Mouse (Mus musculus): ENCODE measurements around the gene Psmc3. TPM values are rescaled to one million over a fixed set of nuclear protein-coding genes. Genes with fewer than 3 reads are reported as not detected.

The Psmc3 gene
- polyA plus RNA-seq, 1 experiment from 2014 or later = 288 TPM

GRCm38 (mm10) chr2:91082844-91083243 is 29.0 kb downstream of the Psmc3 start:
- no peak overlapping the region for H3K27ac ChIP-seq (replicated peaks)
- H3K4me3 ChIP-seq (replicated peaks) = no peak overlapping the region
- peaks cover 12% of the 10 kb centered on the region for H3K4me1 ChIP-seq
- 60% methylated on average over 11 of the region's 11 CpGs for WGBS
- no peak overlapping the region for H3K4me2 ChIP-seq (replicated peaks)
- H3K9ac ChIP-seq = no peak overlapping the region
- H3K9me3 ChIP-seq (replicated peaks) = no peaks in the 10 kb centered on the region
- ATAC-seq (ENCODE audit: insufficient number of reproducible peaks, low FRiP score, low TSS enrichment, low read depth) = no peak
- no peaks in the 10 kb centered on the region for H3K36me3 ChIP-seq
- no peaks in the 10 kb centered on the region for H3K27me3 ChIP-seq

- Histone ChIP-seq H3K4me1 (peaks cover 6% of the 10 kb centered on the region), H3K4me3 (replicated peaks) (no peak overlapping the region), H3K9me3 (replicated peaks) (no peaks in the 10 kb centered on the region), H3K27ac (replicated peaks) (no peak overlapping the region), H3K36me3 (no peaks in the 10 kb centered on the region), H3K9ac (no peak overlapping the region), H3K27me3 (no peaks in the 10 kb centered on the region), H3K4me2 (replicated peaks) (no peak overlapping the region)
- 60% methylated on average over 1 of the region's 1 CpGs for WGBS
- no peak for ATAC-seq (ENCODE audit: insufficient number of reproducible peaks, low FRiP score, low TSS enrichment, low read depth)
These were observed 29.6 kb downstream of the Psmc3 start for GRCm38 (mm10) chr2:91083366-91083940.

GRCm38 (mm10) chr2:91084179-91084820 is 30.5 kb downstream of the Psmc3 start:
- Histone ChIP-seq H3K4me1 (no peaks in the 10 kb centered on the region), H3K4me3 (replicated peaks) (no peak overlapping the region), H3K9me3 (replicated peaks) (no peaks in the 10 kb centered on the region), H3K4me2 (replicated peaks) (no peak overlapping the region), H3K9ac (no peak overlapping the region), H3K27me3 (no peaks in the 10 kb centered on the region), H3K36me3 (no peaks in the 10 kb centered on the region), H3K27ac (replicated peaks) (no peak overlapping the region)
- WGBS = 78% methylated on average over 15 of the region's 15 CpGs
- ATAC-seq (ENCODE audit: insufficient number of reproducible peaks, low FRiP score, low TSS enrichment, low read depth) = no peak

- no peak overlapping the region for H3K4me2 ChIP-seq (replicated peaks)
- H3K27me3 ChIP-seq = no peaks in the 10 kb centered on the region
- no peak overlapping the region for H3K4me3 ChIP-seq (replicated peaks)
- 87% methylated on average over 14 of the region's 14 CpGs for WGBS
- no peak overlapping the region for H3K27ac ChIP-seq (replicated peaks)
- no peak for ATAC-seq (ENCODE audit: insufficient number of reproducible peaks, low FRiP score, low TSS enrichment, low read depth)
- H3K9ac ChIP-seq = no peak overlapping the region
- no peaks in the 10 kb centered on the region for H3K36me3 ChIP-seq
- H3K4me1 ChIP-seq = no peaks in the 10 kb centered on the region
- no peaks in the 10 kb centered on the region for H3K9me3 ChIP-seq (replicated peaks)
These were observed 31.9 kb downstream of the Psmc3 start for GRCm38 (mm10) chr2:91085494-91086391.

- no peaks in the 10 kb centered on the region for H3K9me3 ChIP-seq (replicated peaks)
- H3K27me3 ChIP-seq = no peaks in the 10 kb centered on the region
- H3K4me1 ChIP-seq = no peaks in the 10 kb centered on the region
- no peak overlapping the region for H3K4me3 ChIP-seq (replicated peaks)
- WGBS = 65% methylated on average over 9 of the region's 9 CpGs
- no peak overlapping the region for H3K27ac ChIP-seq (replicated peaks)
- H3K36me3 ChIP-seq = no peaks in the 10 kb centered on the region
- ATAC-seq (ENCODE audit: insufficient number of reproducible peaks, low FRiP score, low TSS enrichment, low read depth) = no peak
- no peak overlapping the region for H3K9ac ChIP-seq
- no peak overlapping the region for H3K4me2 ChIP-seq (replicated peaks)
These were observed 32.8 kb downstream of the Psmc3 start for GRCm38 (mm10) chr2:91086392-91087237.

GRCm38 (mm10) chr2:91087453-91087852 is 33.6 kb downstream of the Psmc3 start:
- ATAC-seq (ENCODE audit: insufficient number of reproducible peaks, low FRiP score, low TSS enrichment, low read depth) = no peak
- Histone ChIP-seq H3K9me3 (replicated peaks) (no peaks in the 10 kb centered on the region), H3K27me3 (no peaks in the 10 kb centered on the region), H3K9ac (no peak overlapping the region), H3K4me1 (no peaks in the 10 kb centered on the region), H3K4me3 (replicated peaks) (no peak overlapping the region), H3K36me3 (no peaks in the 10 kb centered on the region), H3K27ac (replicated peaks) (no peak overlapping the region), H3K4me2 (replicated peaks) (no peak overlapping the region)
- 85% methylated on average over 9 of the region's 9 CpGs for WGBS

- Histone ChIP-seq H3K36me3 (no peaks in the 10 kb centered on the region), H3K4me2 (replicated peaks) (no peak overlapping the region), H3K9ac (no peak overlapping the region), H3K27ac (replicated peaks) (no peak overlapping the region), H3K4me3 (replicated peaks) (no peak overlapping the region), H3K4me1 (no peaks in the 10 kb centered on the region), H3K27me3 (no peaks in the 10 kb centered on the region), H3K9me3 (replicated peaks) (no peaks in the 10 kb centered on the region)
- WGBS = 81% methylated on average over 9 of the region's 9 CpGs
- no peak for ATAC-seq (ENCODE audit: insufficient number of reproducible peaks, low FRiP score, low TSS enrichment, low read depth)
These were observed 35.2 kb downstream of the Psmc3 start for GRCm38 (mm10) chr2:91088987-91089386.

- 61% methylated on average over 6 of the region's 6 CpGs for WGBS
- Histone ChIP-seq H3K27ac (replicated peaks) (no peak overlapping the region), H3K4me2 (replicated peaks) (no peak overlapping the region), H3K9ac (no peak overlapping the region), H3K4me3 (replicated peaks) (no peak overlapping the region), H3K36me3 (no peaks in the 10 kb centered on the region), H3K4me1 (no peaks in the 10 kb centered on the region), H3K27me3 (no peaks in the 10 kb centered on the region), H3K9me3 (replicated peaks) (no peaks in the 10 kb centered on the region)
- no peak for ATAC-seq (ENCODE audit: insufficient number of reproducible peaks, low FRiP score, low TSS enrichment, low read depth)
These were observed 36.4 kb downstream of the Psmc3 start for GRCm38 (mm10) chr2:91090208-91090607.

- whole genome bisulfite sequencing = 74% methylated on average over 6 of the region's 6 CpGs
- H3K27ac ChIP-seq (replicated peaks) = no peak overlapping the region
- ATAC-seq (ENCODE audit: insufficient number of reproducible peaks, low FRiP score, low TSS enrichment, low read depth) = no peak
- H3K4me2 ChIP-seq (replicated peaks) = no peak overlapping the region
- no peaks in the 10 kb centered on the region for H3K27me3 ChIP-seq
- H3K9me3 ChIP-seq (replicated peaks) = no peaks in the 10 kb centered on the region
- no peak overlapping the region for H3K9ac ChIP-seq
- H3K4me3 ChIP-seq (replicated peaks) = no peak overlapping the region
- no peaks in the 10 kb centered on the region for H3K4me1 ChIP-seq
- no peaks in the 10 kb centered on the region for H3K36me3 ChIP-seq
These were observed 37.0 kb downstream of the Psmc3 start for GRCm38 (mm10) chr2:91090827-91091226.

- H3K9me3 ChIP-seq (replicated peaks) = no peaks in the 10 kb centered on the region
- H3K4me3 ChIP-seq (replicated peaks) = no peak overlapping the region; the same call in 1 of the 2 replicates
- H3K4me1 ChIP-seq = no peaks in the 10 kb centered on the region
These were observed 42.7 kb downstream of the Psmc3 start for GRCm38 (mm10) chr2:91096524-91096923.

GRCm38 (mm10) chr2:91097015-91097414 is 43.2 kb downstream of the Psmc3 start:
- Histone ChIP-seq H3K4me1 (no peaks in the 10 kb centered on the region), H3K9ac (no peak overlapping the region), H3K4me2 (replicated peaks) (no peak overlapping the region), H3K27ac (replicated peaks) (no peak overlapping the region), H3K36me3 (no peaks in the 10 kb centered on the region), H3K27me3 (no peaks in the 10 kb centered on the region), H3K9me3 (replicated peaks) (no peaks in the 10 kb centered on the region), H3K4me3 (replicated peaks) (no peak overlapping the region; the same call in 1 of the 2 replicates)
- 86% methylated on average over 10 of the region's 10 CpGs for WGBS
- no peak for ATAC-seq (ENCODE audit: insufficient number of reproducible peaks, low FRiP score, low TSS enrichment, low read depth)

More at GRCm38 (mm10) chr2:91096524-91096923, 42.7 kb downstream of the Psmc3 start:
- Histone ChIP-seq H3K27me3 (no peaks in the 10 kb centered on the region), H3K9ac (no peak overlapping the region), H3K4me2 (replicated peaks) (no peak overlapping the region), H3K36me3 (no peaks in the 10 kb centered on the region), H3K27ac (replicated peaks) (no peak overlapping the region)
- 64% methylated on average over 14 of the region's 14 CpGs for WGBS
- ATAC-seq (ENCODE audit: insufficient number of reproducible peaks, low FRiP score, low TSS enrichment, low read depth) = no peak
